Mouse (Mus musculus): ENCODE measurements around the gene Agap1.

GRCm38 (mm10) chr1:89706862-89707261 is 252.3 kb downstream of the Agap1 start:
- TF ChIP-seq POLR2A (IDR thresholded peaks at IDR 0.05; ENCODE audit: insufficient read depth, low read depth, low read length) (no peak), CTCF (IDR thresholded peaks at IDR 0.05; ENCODE audit: insufficient read depth, low read depth, low read length) (no peak)
